Mouse (Mus musculus): ENCODE measurements at regions not wholly inside any gene's neighbourhood (a gene's known extent, or its start where the extent isn't known, plus 50 kb on each side); places are given as distances from the start of the nearest gene placed in this dataset.

DNA sequence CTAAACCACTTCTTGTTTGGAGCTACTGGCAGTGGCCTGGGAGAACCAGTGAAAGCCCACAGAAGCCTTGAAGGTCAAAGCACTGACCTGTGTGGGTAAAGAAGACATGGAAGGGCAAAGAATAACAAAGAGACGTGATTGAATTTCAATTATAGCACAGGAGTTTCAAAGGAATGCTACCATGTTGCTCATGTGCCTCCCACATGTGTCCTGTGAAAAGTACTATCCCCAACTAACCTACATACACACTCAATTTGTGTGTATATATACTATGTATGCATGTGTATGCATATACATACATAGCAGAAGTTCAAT, 110.0 kb downstream of the Ccdc71l start:
- no peak for TF ChIP-seq CTCF (IDR thresholded peaks at IDR 0.05; ENCODE audit: borderline replicate concordance, insufficient read depth, low read length)
- no peak for TF ChIP-seq POLR2A (IDR thresholded peaks at IDR 0.05; ENCODE audit: low read depth, low read length)
